Mouse (Mus musculus) liver, embryonic 14.5 days (tissue): ENCODE measurements at regions not wholly inside any gene's neighbourhood (a gene's known extent, or its start where the extent isn't known, plus 50 kb on each side); places are given as distances from the start of the nearest gene placed in this dataset.

Experiments
- CTCF ChIP-seq: IDR thresholded peaks from 2 replicates; pipeline ENCODE4 v1.5.1; 2016; ENCODE audit warnings: antibody characterized with exemption, low read depth, control low read depth
- EP300 ChIP-seq: IDR thresholded peaks from 2 replicates; pipeline ENCODE4 v1.6.1; 2016; ENCODE audit warnings: antibody characterized with exemption, low read depth

- TF ChIP-seq CTCF (no peak), EP300 (no peak)
Measured at GRCm38 (mm10) chr17:88201249-88201970, 136.3 kb upstream of the Fbxo11 start.
